Mouse (Mus musculus) B cell, adult 2 months (primary cell): ENCODE measurements around the gene Cabp4.

Experiments
- DNase-seq, 2 experiments: peaks; one replicate each; pipeline ENCODE4 v3.0.0; 2022

The Cabp4 gene

GRCm38 (mm10) chr19:4164100-4164499 is 20.3 kb upstream of the Cabp4 start:
- DNase-seq: no peak

DNA sequence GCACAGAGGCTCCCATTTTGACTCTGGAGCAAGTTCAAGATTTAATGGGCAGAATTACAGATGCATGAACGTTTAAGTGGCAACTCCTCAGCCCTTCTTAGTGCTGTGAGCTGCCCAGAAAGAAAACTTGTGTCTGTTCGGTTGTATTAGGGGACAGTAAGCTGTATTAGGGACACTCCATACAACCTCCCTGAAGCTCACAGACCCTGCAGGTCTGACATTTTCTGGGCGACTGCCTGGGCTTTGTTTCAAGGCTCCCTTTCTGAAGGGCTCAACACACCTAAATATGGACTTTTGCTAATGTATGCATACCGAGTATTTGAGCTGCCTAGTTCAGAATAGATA is 19.7 kb upstream of the Cabp4 start:
- no peak for DNase-seq

DNA sequence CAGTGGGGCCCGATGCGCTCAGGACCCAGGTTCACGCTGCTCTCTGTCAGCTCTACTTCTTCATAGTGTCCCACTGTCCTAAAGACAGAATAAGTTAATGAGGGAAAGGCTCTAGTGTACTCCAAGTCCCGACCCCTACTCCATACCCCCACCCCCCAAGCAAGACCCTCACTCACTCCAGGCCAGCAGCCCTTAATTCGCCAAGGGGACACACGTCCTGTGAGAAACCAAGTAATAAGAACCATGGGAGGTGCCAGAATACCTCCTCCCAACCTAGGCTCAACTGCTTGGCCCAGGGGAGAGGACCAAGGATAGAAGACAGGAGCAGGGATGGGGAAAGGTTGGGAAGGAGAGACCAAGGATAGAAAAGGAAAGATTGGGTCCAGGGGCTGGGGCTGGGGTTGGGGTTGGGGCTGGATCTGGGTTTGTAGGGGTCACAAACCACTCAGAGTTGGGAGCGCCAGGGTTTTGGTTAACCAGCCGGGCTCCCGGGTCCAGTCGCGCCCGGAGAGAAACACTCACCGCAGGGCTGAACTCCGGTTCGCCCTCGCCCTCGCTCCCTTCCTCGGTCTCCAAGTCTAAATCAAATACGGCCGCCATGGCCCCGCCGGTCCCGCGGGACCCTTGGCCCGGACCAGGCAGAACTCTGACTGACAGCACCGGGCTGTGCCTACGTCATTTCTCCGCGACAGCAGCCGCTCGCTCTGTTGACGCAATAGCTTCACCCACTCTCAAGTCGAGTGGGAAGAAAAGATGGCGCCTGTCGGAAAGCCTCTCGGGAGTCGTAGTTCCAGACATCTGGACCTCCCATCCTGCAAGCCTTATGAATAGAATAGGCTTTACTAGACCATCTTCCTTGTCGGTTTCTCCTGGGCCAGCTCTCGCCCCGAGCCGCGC is 19.1 kb upstream of the Cabp4 start, which contains the start of gene Rps6kb2:
Rps6kb2 (minus strand) TSS at position 709 of the 897 bp plus-strand sequence.
- DNase-seq: peak; percentile 95 to 96

- DNase-seq: no peak
Measured at GRCm38 (mm10) chr19:4159049-4159448, 15.2 kb upstream of the Cabp4 start.

DNA sequence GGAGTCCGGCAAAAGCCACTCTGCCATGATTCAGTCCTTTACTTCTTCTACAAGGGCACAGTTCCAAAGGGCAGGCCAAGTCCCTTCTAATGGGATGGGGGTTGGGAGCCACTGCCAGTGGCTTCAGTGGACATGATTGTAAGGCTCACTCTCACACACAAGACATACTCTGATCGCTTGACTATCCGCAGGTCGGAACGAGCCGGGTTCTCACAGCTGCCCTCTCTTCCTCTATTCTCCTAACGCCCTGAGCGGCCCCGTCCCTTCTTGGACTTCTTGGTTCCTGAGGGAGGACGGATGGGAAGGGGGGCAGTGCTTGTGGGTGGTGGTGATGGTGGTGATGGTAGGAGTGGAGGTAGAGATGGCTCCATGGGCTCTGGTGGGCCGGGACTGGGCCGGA is 12.9 kb upstream of the Cabp4 start:
- DNase-seq: no peak

GRCm38 (mm10) chr19:4156073-4156579 is 12.3 kb upstream of the Cabp4 start:
- DNase-seq: no peak

DNA sequence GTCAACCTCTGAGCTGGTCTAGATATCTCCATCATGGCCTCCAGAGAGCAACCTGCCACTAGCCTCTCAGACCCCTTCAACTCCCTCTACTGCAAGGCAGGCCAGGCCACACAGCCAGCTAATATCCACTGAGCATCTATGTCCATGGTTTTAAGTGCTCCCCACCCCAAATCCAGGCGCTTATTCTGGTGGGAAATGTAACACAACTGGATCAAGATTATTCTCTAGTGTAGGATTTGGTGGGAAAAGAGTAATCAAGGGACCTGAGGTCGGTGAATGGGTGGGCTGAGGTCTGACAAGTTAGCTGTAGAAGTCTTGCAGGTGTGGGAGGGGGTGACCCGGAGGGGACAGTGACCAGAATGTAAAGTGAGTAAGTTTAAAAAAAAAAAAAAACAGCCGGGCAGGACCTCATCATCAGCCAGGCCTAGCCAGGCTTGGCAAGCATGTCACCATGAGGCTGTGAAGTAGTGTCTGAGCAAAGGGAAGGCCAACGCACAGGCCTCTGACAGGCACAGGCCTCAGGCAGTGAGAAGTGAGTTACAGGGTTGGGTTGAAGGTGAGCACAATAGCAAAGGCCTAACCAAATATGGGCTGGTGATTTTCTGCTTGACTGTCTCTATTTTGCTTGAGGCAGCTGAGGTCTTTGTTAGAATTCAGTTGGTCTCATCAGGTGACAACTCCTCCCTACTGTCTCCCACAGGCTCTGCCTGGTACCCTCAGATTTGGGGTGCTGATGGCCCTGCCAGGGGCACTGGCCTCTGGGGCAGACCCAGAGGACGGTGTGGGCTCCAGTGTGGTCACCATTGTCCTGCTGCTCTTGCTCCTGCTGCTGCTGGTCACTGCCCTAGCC is 11.6 kb upstream of the Cabp4 start:
- peak; percentile 56 to 57 for DNase-seq

DNA sequence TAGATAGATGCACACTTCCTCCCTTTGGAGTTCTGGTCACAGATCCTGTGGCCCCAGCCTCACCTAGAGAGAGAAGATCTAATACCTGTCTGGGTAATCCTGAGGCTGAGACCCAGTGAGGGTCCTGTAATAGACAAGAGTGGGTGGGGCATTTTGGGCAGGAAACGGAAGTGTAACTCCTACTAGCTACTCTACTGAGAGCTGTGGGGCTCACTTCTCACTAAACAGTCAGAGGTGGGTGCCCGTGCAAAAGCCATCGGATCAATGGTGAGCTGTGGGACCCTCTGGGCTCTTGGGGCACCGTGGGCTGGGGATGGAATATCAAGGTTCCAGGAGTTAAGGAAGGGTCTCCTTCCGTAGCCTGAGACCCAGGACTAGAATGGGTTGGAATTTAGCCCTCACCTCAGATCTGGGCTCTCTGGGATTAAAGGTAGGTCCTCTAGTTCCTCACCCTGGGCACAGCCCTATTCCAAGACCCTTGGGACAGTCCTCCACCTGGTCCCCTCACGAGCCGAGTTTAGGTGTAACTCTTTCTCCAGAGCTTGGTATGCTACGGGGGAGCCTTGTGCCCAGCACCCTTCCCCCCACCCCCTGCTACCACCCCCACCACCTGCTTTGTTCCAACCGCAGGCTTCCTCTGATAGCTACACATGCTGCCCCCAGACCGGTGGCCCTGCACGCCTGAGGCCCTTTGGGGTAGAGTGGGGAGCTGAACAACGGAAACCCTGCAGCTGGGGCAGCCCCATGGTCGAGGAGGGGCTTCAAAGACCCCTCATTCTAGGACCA is 10.8 kb upstream of the Cabp4 start:
- DNase-seq: peak; percentile 67

GRCm38 (mm10) chr19:4153232-4153654 is 9.4 kb upstream of the Cabp4 start, which contains the start of gene Ptprcap:
TSS of gene Ptprcap (plus strand) at chr19:4153604.
- DNase-seq: no peak

DNA sequence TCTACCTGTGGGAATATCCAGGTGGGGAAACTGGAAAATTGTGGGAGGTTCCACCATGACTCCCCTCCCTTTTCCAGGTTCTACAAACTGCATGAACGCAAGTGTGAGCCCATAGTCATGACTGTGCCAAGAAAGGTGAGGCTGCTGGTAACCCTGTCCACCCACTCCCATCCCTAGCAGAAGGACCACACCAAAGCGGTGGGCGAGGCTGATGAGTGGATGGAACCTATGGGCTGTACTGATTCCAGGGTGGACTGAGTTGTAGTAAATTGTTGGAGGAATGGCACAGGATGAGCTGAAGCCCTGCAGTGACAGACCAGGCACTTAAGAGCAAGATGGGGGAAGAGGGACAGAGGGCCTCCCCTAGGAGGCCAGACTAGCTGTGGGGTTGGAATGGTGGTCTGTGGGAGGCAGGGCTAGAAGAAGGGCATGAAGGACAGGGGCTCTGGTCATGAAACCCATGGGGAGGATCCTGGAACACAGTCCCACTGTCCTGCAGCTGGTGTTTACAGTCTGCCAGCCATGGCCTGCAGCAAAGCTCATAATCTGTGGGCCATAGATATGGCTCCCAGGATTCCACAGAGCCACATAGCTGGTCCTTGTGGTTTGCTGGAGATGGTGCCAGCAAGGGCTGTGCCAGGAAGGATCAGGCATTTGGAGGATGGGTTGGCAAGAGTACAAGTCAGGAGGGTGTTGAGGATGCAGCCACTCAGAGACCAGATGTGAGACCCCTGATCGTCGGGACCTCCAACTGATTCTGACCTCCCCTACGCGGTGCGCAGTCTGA is 8.8 kb upstream of the Cabp4 start:
- no peak for DNase-seq

DNA sequence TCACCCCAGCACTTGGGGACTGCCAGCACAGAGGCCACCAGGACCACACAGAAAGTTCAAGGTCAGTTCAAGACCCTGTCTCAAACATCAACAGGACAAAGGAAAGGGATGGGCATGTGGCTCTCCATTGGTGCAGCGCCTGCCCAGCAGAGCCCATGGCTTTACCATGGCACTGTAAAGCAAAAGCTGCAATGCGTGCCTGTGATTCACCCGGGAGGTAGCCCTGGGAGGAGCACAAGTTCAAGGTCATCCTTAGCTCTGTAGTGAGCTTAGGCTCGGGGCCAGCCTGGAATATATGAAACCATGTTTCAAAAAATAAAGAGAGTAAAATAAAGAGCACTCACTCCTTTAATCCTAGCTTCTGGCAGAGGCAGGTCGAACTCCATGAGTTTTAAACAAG is 8.1 kb upstream of the Cabp4 start:
- DNase-seq: no peak

DNA sequence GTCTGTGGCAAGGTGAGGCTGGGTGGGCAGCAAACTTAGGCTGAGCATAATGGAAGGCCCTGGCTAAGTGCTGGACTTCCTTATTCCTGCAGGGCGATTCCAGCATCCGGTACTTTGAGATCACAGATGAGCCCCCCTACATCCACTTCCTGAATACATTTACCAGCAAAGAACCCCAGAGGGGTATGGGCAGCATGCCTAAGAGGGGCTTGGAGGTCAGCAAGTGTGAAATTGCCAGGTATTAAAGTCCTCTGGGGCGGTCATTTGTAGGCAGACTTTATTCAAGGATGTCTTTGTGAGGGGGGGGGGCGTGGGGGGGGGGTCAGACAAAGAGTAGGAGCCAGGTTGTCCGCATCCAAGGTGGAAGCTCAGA is 7.6 kb upstream of the Cabp4 start:
- DNase-seq: no peak

- DNase-seq: no peak
Measured at GRCm38 (mm10) chr19:4150567-4151487, 7.0 kb upstream of the Cabp4 start.

- DNase-seq: no peak
Measured at GRCm38 (mm10) chr19:4149764-4150461, 6.1 kb upstream of the Cabp4 start.

DNA sequence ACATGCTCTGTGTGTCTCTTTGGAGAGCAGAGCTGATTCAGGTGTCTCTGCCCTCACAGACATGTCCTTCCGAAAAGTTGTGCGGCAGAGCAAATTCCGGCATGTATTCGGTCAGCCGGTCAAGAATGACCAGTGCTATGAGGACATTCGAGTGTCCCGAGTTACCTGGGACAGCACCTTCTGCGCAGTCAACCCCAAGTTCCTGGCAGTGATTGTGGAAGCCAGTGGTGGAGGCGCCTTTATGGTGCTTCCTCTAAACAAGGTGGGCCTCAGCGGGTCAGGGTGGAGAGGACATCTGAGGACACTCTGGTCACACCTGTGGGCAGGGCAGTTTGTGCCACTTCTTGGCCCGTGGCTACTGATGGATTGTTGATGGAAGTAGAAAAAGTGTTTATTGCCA is 5.5 kb upstream of the Cabp4 start:
- no peak for DNase-seq

DNA sequence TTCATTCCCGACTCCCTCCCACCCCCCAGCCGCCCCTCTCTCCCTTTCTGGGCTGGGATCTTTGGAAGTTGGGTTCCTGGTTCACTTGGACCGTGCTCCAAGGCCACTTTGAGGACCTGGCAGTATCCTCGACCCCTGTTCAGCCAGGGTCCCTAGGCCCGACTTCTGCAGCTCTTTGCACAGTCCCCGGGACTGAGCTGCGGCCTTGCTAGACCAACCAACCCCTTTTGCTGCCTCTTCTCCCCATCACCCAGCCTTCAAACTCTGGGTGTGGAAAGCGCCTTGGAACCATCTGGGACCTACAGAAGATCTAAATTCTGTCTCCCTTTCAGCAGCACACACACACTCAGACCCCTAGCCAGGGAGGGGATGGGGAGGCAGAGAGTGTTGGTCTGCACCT is 5.0 kb upstream of the Cabp4 start:
- DNase-seq: peak; percentile 38 to 39

DNA sequence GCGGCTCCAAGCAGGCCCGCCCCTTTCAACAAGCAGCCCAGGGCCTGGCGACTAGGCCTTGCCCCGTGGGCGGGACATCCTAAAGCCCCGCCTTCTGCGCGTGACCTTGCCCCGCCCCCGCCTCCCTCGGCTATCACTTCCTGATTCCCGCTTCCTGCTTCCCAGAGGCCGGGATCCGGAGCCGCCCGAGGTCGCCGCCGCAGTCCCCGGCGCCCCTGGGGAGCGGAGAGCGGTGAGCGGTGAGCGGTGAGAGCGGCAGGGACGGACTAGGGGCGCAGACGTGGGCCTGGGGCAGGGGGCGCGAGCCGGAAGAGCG is 4.6 kb upstream of the Cabp4 start, which contains the start of gene Coro1b:
Coro1b (plus strand) TSS at position 129 of the 316 bp plus-strand sequence.
- peak; percentile 92 to 93 for DNase-seq

DNA sequence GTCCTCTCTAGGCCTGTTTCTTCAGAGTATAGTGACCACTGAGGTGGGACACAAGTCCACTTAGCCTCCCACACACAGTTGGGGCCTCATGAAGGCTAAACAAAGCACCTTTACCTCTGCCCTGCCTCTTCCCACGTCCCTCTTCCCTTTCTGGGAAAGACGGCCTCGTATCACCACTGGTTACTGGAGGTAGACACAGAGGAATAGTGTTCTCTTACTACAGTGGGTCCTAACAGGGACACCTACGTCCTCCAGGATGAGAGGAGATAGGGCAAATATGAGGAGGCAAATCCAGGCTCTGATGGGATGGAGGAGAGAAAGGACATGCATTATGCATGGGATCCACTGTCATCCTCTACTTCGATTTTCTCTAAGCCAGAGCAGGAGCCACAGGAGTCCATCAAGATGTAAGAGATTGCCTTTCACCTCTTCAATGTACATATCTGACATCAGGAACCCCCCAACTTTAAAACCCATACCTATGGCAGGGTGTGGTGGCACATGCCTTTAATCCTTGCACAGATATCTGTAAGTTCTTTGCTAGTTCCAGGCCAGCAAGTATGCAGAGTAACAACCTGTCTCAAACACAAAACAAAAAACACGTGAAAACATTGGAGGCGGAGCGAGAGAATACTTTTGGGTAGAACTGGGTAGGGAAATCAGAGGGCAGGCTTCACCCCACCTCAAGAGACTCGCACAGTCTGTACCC is 4.1 kb upstream of the Cabp4 start:
- no peak for DNase-seq

DNA sequence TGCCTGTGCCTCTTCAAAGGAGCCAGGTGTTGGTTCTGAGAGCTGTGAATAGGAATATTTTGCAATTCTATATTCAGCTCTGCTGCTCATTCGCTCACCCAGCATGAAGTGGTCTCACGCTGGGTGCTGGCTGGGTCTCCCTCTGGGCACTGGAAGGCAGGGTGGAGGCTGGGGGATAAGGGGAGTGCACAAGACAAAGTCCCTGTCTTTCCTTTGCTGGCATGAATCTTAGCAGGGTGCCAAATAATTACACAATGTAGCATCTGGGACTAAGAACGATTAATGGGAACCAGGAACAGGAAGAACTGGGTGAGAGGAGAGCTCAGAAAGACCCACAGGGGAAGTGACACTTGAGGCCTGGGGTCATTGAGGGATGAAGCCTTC is 3.2 kb upstream of the Cabp4 start:
- no peak for DNase-seq
